Mouse (Mus musculus) thymus, adult 2 months (tissue): ENCODE results near the gene Slc16a6.

ENCODE experiments used
- CTCF ChIP-seq: fragments of 200-500 bp; IDR thresholded peaks from 2 replicates; pipeline ENCODE4 v1.5.1; 2012; ENCODE audit warnings: mild to moderate bottlenecking, control low read depth, low read length, moderate library complexity, borderline replicate concordance; ENCODE audit not compliant: control insufficient read depth, poor library complexity, insufficient read depth; ENCODE audit errors: extremely low read depth
- POLR2A ChIP-seq: fragments of 200-500 bp; IDR thresholded peaks from 2 replicates; pipeline ENCODE4 v1.6.1; 2012; ENCODE audit warnings: mild to moderate bottlenecking, low read length, control low read depth, moderate library complexity; ENCODE audit not compliant: control insufficient read depth, poor library complexity, insufficient read depth; ENCODE audit errors: extremely low read depth

DNA sequence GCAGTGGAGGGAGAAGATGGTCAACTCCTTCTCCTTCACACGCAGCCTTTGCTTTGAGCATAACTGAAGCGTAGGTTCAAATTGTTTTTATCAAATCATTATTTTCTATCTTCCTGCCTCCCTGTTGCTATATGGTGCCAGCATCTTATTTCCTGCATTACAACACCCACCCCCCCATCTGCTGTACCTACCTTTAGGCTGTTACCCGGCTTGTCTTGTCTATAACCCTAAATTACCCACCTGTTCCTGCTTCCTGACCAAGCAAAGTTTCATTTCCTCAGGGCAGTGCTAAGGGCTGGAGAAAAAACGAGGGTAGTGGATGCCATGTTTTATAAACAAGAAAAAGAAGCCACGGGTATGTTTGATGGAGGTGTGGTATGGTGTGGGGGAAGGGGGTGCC, 52.2 kb downstream of the Slc16a6 start:
- TF ChIP-seq CTCF (no peak), POLR2A (no peak)
